Mouse (Mus musculus): Measurements from ENCODE around the gene Birc2.

DNA sequence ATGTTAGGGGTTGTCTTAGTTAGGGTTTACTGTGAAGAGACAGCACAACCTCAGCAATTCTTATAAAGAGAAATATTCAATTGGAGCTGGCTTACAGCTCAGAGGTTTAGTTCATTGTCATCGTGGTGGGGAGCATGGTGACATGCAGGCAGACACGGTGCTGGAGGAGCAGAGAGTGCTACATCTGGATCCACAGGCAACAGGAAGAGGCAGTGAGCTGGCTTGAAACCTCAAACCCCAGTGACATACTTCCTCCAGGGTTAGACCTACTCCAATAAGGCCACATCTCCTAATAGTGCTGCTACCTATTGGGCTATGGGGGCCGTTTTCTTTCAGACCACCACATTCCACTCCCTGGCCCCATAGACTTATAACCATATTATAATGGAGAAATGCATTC lies 60.9 kb downstream of the Birc2 start:
- TF ChIP-seq CTCF (IDR thresholded peaks at IDR 0.05; ENCODE audit: low read depth) (no peak), EP300 (IDR thresholded peaks at IDR 0.05; ENCODE audit: low read depth) (no peak)

All from liver, postnatal 0 days (tissue).